In genomic region chr6:127325596-127326332, GRCm38 (mm10) we compare ENCODE assay signal across 15 mouse cellular contexts.
DNase-seq lines count a peak whose midpoint lies in the region; ATAC-seq and TF ChIP-seq lines count a peak whose summit lies in the region.
"Had no signal": no experiment of that assay in that cellular context is flagged by ENCODE, and none has a peak within 500 bp of the region (broad histone marks: within the 10 kb centered on the region; RNA-seq: fewer than 3 reads in every experiment).

No protein-coding gene starts in this region.

- DNase-seq in forebrain, embryonic 10.5 days (ENCODE audit: extremely low spot score, low spot score) = no peak
- DNase-seq in lung, postnatal 0 days (ENCODE audit: low spot score) = no peak
- no peak for DNase-seq in lung, postnatal 4 days
- no peak for DNase-seq in liver, embryonic 14.5 days (ENCODE audit: low read depth in 3 of 3, low spot score in 3 of 3)
- no peak for DNase-seq in retina, embryonic 14.5 days (ENCODE audit: low spot score)
- DNase-seq in urinary bladder, postnatal 36 days (ENCODE audit: low spot score in 2 of 2) = no peak
- DNase-seq in thymus, postnatal 10 days (ENCODE audit: low spot score in 2 of 2) = no peak
- DNase-seq: adrenal gland, adult 8-10 months; gastrocnemius, postnatal 25 days; spleen, adult 18-20 months had no signal

- H3K4me1 ChIP-seq in forebrain, embryonic 10.5 days = peaks cover 40% of the 10 kb centered on the region
- H3K4me1 ChIP-seq in forebrain, embryonic 13.5 days = peaks cover 39% of the 10 kb centered on the region
- peaks cover 9% of the 10 kb centered on the region; the same call in 1 of the 2 replicates for H3K4me1 ChIP-seq in lung, postnatal 0 days (ENCODE audit: insufficient read depth, low read depth, low read length)
- H3K4me1 ChIP-seq in liver, embryonic 14.5 days (replicated peaks; ENCODE audit: control insufficient read depth in 2 of 2, insufficient read depth in 2 of 2, low read length in 1 of 2) = peaks cover 69 to 78% of the 10 kb centered on the region in 2 experiments

- H3K27me3 ChIP-seq in forebrain, embryonic 10.5 days (ENCODE audit: poor library complexity, severe bottlenecking) = peaks cover 35% of the 10 kb centered on the region
- no peaks in the 10 kb centered on the region for H3K27me3 ChIP-seq in forebrain, embryonic 13.5 days
- H3K27me3 ChIP-seq in lung, postnatal 0 days (replicated peaks; ENCODE audit: insufficient read depth, low read length) = no peaks in the 10 kb centered on the region
- H3K27me3 ChIP-seq in liver, embryonic 14.5 days (ENCODE audit: control insufficient read depth, insufficient read depth, low read length) = no peaks in the 10 kb centered on the region
- H3K27me3 ChIP-seq: neural tube, embryonic 12.5 days had no signal

- no peak for ATAC-seq in forebrain, embryonic 13.5 days
- no peak for ATAC-seq in lung, postnatal 0 days
- ATAC-seq in liver, embryonic 14.5 days (ENCODE audit: insufficient read depth) = 0 out of 2 replicates have a peak, but pooled peaks have one; percentile 2

- H3K4me3 ChIP-seq in forebrain, embryonic 10.5 days = no peak overlapping the region
- H3K4me3 ChIP-seq in forebrain, embryonic 13.5 days = no peak overlapping the region
- no peak overlapping the region for H3K4me3 ChIP-seq in lung, postnatal 0 days (ENCODE audit: low read depth, low read length)
- no peak overlapping the region for H3K4me3 ChIP-seq in liver, embryonic 14.5 days (ENCODE audit: insufficient read depth in 1 of 2, low read depth in 2 of 2, low read length in 2 of 2)
- H3K4me3 ChIP-seq: embryonic facial prominence, embryonic 10.5 days; neural tube, embryonic 12.5 days had no signal

- 96% methylated on average over 7 of the region's 7 CpGs for WGBS in forebrain, embryonic 10.5 days
- WGBS in forebrain, embryonic 13.5 days = 84% methylated on average over 7 of the region's 7 CpGs
- WGBS in lung, postnatal 0 days = 57% methylated on average over 7 of the region's 7 CpGs
- WGBS in liver, embryonic 14.5 days (ENCODE audit: insufficient replicate concordance) = 66% methylated on average over 7 of the region's 7 CpGs

- no peak overlapping the region for H3K4me2 ChIP-seq in forebrain, embryonic 13.5 days
- no peak overlapping the region for H3K4me2 ChIP-seq in lung, postnatal 0 days (replicated peaks; ENCODE audit: low read depth, low read length)
- H3K4me2 ChIP-seq in liver, embryonic 14.5 days (ENCODE audit: low read depth) = peak overlapping the region; percentile 55
- H3K4me2 ChIP-seq: heart, embryonic 11.5 days; neural tube, embryonic 12.5 days had no signal

- H3K36me3 ChIP-seq in forebrain, embryonic 10.5 days (replicated peaks) = no peaks in the 10 kb centered on the region
- no peaks in the 10 kb centered on the region for H3K36me3 ChIP-seq in forebrain, embryonic 13.5 days (ENCODE audit: poor library complexity, severe bottlenecking)
- H3K36me3 ChIP-seq in lung, postnatal 0 days (ENCODE audit: insufficient read depth, low read length) = no peaks in the 10 kb centered on the region
- H3K36me3 ChIP-seq in liver, embryonic 14.5 days (replicated peaks; ENCODE audit: control insufficient read depth, insufficient read depth, low read depth) = no peaks in the 10 kb centered on the region
- H3K36me3 ChIP-seq: embryonic facial prominence, embryonic 10.5 days; neural tube, embryonic 12.5 days had no signal

- TF ChIP-seq CTCF in lung, postnatal 0 days (IDR thresholded peaks at IDR 0.05) = no peak
- no peak for TF ChIP-seq CTCF in liver, embryonic 14.5 days (IDR thresholded peaks at IDR 0.05; ENCODE audit: low read depth)

- H3K9me3 ChIP-seq in forebrain, embryonic 10.5 days = no peaks in the 10 kb centered on the region
- no peaks in the 10 kb centered on the region for H3K9me3 ChIP-seq in forebrain, embryonic 13.5 days (replicated peaks)
- no peaks in the 10 kb centered on the region for H3K9me3 ChIP-seq in lung, postnatal 0 days (ENCODE audit: low read length)
- H3K9me3 ChIP-seq in liver, embryonic 14.5 days (ENCODE audit: control insufficient read depth, low read length) = no peaks in the 10 kb centered on the region
- H3K9me3 ChIP-seq: embryonic facial prominence, embryonic 10.5 days; neural tube, embryonic 12.5 days had no signal

- H3K9ac ChIP-seq in forebrain, embryonic 13.5 days = no peak overlapping the region
- no peak overlapping the region for H3K9ac ChIP-seq in lung, postnatal 0 days (replicated peaks; ENCODE audit: low read depth)
- peak overlapping the region; percentile 2; the same call in 1 of the 2 replicates for H3K9ac ChIP-seq in liver, embryonic 14.5 days (replicated peaks)
- H3K9ac ChIP-seq: neural tube, embryonic 12.5 days had no signal

- H3K27ac ChIP-seq in forebrain, embryonic 10.5 days = 0 out of 2 replicates have a peak overlapping the region, but pooled peaks have one; percentile 26
- no peak overlapping the region for H3K27ac ChIP-seq in forebrain, embryonic 13.5 days
- peak overlapping the region; percentile 11; the same call in 1 of the 2 replicates for H3K27ac ChIP-seq in lung, postnatal 0 days (ENCODE audit: low read length)
- peak overlapping the region; percentile 64 for H3K27ac ChIP-seq in liver, embryonic 14.5 days
- H3K27ac ChIP-seq: macrophage; neural tube, embryonic 12.5 days had no signal

- no peak for TF ChIP-seq EP300 in lung, postnatal 0 days (IDR thresholded peaks at IDR 0.05)
- no peak for TF ChIP-seq EP300 in liver, embryonic 14.5 days (IDR thresholded peaks at IDR 0.05; ENCODE audit: low read depth)
